Mouse (Mus musculus) erythroblast, embryonic 14.5 days (primary cell): ENCODE data around the gene AU040320.

Experiments used
- GATA1 ChIP-seq: IDR thresholded peaks from 2 replicates; pipeline ENCODE4 v1.6.1; 2012; ENCODE audit warnings: low read length, inconsistent platforms, mixed read lengths
- TAL1 ChIP-seq: IDR thresholded peaks from 3 replicates; pipeline ENCODE4 v1.6.1; 2012; ENCODE audit warnings: low read length, inconsistent platforms, mixed read lengths

DNA sequence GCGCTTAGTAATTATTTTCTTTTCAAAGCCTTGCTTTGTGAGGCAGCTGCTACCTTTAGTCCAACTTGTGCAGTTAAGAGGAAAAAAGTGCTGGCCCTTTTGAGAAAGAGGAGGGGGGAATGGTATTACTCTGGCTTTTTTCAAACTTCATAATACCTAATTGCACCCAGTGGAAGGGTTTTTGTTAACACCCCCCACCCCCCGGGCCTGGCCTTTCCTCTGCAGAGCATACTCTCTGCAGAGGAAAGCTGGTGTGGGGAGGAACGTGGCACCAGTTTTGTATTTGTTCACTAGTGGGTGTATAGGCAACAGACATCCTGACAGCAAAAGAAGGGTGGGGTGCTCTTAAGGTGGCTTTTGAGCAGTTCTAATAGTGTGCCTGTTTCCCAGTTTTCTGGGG, 28.5 kb downstream of the AU040320 start:
- TF ChIP-seq TAL1 (no peak), GATA1 (no peak)
